Mouse (Mus musculus) midbrain, postnatal 0 days (tissue): Measurements from ENCODE around the gene Ice2. TPM values are rescaled to one million over a fixed set of nuclear protein-coding genes. Genes with fewer than 3 reads are reported as not detected.

Experiments
- ATAC-seq: fragments of 200-750 bp; cut with Nextera tagmentation; 2 replicates; pipeline ENCODE4 v1.8.0; 2017; ENCODE audit warnings: moderate number of reproducible peaks, mild to moderate bottlenecking, moderate TSS enrichment, moderate library complexity; ENCODE audit not compliant: low FRiP score
- DNase-seq: peaks from one replicate; pipeline ENCODE4 v3.0.0-alpha.2; 2015; ENCODE audit warnings: low spot score
- H3K27ac ChIP-seq: fragments of 300-500 bp; sonication (generic); 2 replicates; pipeline ENCODE4 v1.5.1; 2014; ENCODE audit warnings: low read depth, mild to moderate bottlenecking, low read length, mixed read lengths
- H3K27me3 ChIP-seq: fragments of 300-500 bp; sonication (generic); 2 replicates; pipeline ENCODE4 v1.6.1; 2014; ENCODE audit warnings: low read length, control low read depth, mixed read lengths; ENCODE audit not compliant: insufficient read depth
- H3K36me3 ChIP-seq: fragments of 300-500 bp; sonication (generic); 2 replicates; pipeline ENCODE4 v1.6.1; 2014; ENCODE audit warnings: low read length, control low read depth, mixed read lengths; ENCODE audit not compliant: insufficient read depth
- H3K4me1 ChIP-seq: fragments of 300-500 bp; sonication (generic); 2 replicates; pipeline ENCODE4 v1.6.1; 2014; ENCODE audit warnings: mild to moderate bottlenecking, control low read depth, antibody characterized with exemption, low read length, mixed read lengths; ENCODE audit not compliant: insufficient read depth
- H3K4me2 ChIP-seq: fragments of 300-500 bp; sonication (generic); 2 replicates; pipeline ENCODE4 v1.6.1; 2014; ENCODE audit warnings: low read depth, mild to moderate bottlenecking, low read length, mixed read lengths; ENCODE audit not compliant: poor library complexity, severe bottlenecking
- H3K4me3 ChIP-seq: fragments of 300-500 bp; sonication (generic); 2 replicates; pipeline ENCODE4 v1.5.1; 2014; ENCODE audit warnings: low read depth, mild to moderate bottlenecking, low read length, moderate library complexity
- H3K9ac ChIP-seq: fragments of 300-500 bp; sonication (generic); replicated peaks from 2 replicates; pipeline ENCODE4 v1.6.1; 2014; ENCODE audit warnings: mild to moderate bottlenecking, low read length, moderate library complexity, mixed read lengths; ENCODE audit not compliant: poor library complexity, severe bottlenecking
- H3K9me3 ChIP-seq: fragments of 300-500 bp; sonication (generic); 2 replicates; pipeline ENCODE4 v1.6.1; 2016; ENCODE audit warnings: low read length, control low read depth
- CTCF ChIP-seq: IDR thresholded peaks from 2 replicates; pipeline ENCODE4 v1.5.1; 2016; ENCODE audit warnings: antibody characterized with exemption, mild to moderate bottlenecking
- WGBS: fragments of 180-500 bp; shearing (Covaris S2); extraction: QIAGEN DNeasy Blood & Tissue Kit; methylation state at CpG from one replicate; pipeline ENCODE4 v1.1.7; 2014; 5-methylcytosine and 5-hydroxymethylcytosine counted together
- polyA plus RNA-seq: library from polyadenylated mRNA; unstranded; fragments of >200 nt; fragmentation: Nextera tagmentation; extraction: Ambion mirVana; gene quantifications from 2 replicates; pipeline ENCODE4 v1.2.1, GENCODE M21; 2015
- total RNA-seq: library from RNA; depleted of rRNA; stranded (reverse); fragments of >200 nt; gene quantifications from 2 replicates; pipeline ENCODE4 v1.2.3, GENCODE M21; 2014

Gene Ice2
- total and polyA plus RNA-seq, 2 experiments from 2014 or later = 4.9 to 7.3 TPM

- Histone ChIP-seq H3K4me1 (no peaks in the 10 kb centered on the region), H3K9me3 (no peaks in the 10 kb centered on the region), H3K27me3 (no peaks in the 10 kb centered on the region), H3K4me3 (no peak overlapping the region), H3K4me2 (no peak overlapping the region), H3K9ac (no peak overlapping the region), H3K36me3 (no peaks in the 10 kb centered on the region), H3K27ac (no peak overlapping the region)
- no peak for TF ChIP-seq CTCF
- WGBS = 86% methylated on average over 4 of the region's 4 CpGs
- ATAC-seq (no peak), DNase-seq (no peak)
These were observed 10.4 kb upstream of the Ice2 start for GRCm38 (mm10) chr9:69387296-69387695.

DNA sequence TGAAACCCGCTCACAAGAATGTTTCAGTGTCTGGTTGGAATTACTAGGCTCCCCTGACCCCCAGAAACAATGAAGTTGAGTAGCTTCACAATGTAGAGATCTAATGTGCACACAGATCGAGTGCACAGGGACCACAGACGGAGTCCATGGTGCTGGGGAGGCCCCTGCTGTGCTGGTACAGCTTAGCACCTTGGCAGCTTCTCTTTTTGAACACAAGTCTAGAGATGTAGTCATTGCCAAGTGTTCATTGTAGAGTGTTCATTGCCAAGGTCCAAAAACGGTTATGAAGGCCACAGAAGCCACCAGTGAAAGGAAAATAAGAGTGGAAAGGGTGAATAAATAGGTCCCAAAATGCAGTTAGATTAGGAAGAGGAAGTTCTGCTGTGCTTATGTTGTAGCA is 7.1 kb upstream of the Ice2 start:
- Histone ChIP-seq H3K9me3 (no peaks in the 10 kb centered on the region), H3K4me3 (no peak overlapping the region), H3K27ac (no peak overlapping the region), H3K36me3 (no peaks in the 10 kb centered on the region), H3K4me1 (no peaks in the 10 kb centered on the region), H3K4me2 (no peak overlapping the region), H3K27me3 (no peaks in the 10 kb centered on the region), H3K9ac (no peak overlapping the region)
- 71% methylated on average over 4 of the region's 4 CpGs for WGBS
- DNase-seq = no peak
- TF ChIP-seq CTCF = no peak
- no peak for ATAC-seq

GRCm38 (mm10) chr9:69394234-69394633 is 3.5 kb upstream of the Ice2 start:
- H3K4me1 ChIP-seq = peaks cover 4% of the 10 kb centered on the region
- H3K36me3 ChIP-seq = no peaks in the 10 kb centered on the region
- H3K4me3 ChIP-seq = no peak overlapping the region
- no peak overlapping the region for H3K9ac ChIP-seq
- H3K27me3 ChIP-seq = no peaks in the 10 kb centered on the region
- H3K4me2 ChIP-seq = no peak overlapping the region
- no peaks in the 10 kb centered on the region for H3K9me3 ChIP-seq
- no peak for TF ChIP-seq CTCF
- no peak for ATAC-seq
- no peak overlapping the region for H3K27ac ChIP-seq
- 93% methylated on average over 5 of the region's 5 CpGs for WGBS
- no peak for DNase-seq

DNA sequence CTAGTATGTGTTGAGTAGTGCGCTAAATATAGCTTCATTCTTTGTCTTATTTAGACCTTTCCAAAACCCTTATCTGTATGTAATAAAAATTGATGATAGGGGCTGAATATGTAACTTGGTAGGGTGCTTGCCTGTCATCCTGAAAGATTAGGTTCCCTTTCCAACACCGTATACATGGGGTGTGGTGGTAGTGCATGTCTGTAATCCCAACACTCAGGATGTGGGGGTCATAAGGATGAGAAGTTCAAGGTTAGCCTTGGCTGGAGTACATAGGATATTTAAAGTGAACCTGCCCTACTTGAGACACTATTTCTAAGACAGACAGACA is 310 bp upstream of the Ice2 start:
- H3K27me3 ChIP-seq = no peaks in the 10 kb centered on the region
- H3K27ac ChIP-seq = peak overlapping the region; percentile 89
- H3K4me2 ChIP-seq = peak overlapping the region; percentile 89
- peaks cover 4% of the 10 kb centered on the region for H3K4me1 ChIP-seq
- DNase-seq (no peak), ATAC-seq (peak; percentile 57)
- TF ChIP-seq CTCF = no peak
- WGBS = 69% methylated on average over 2 of the region's 2 CpGs
- H3K9ac ChIP-seq = peak overlapping the region; percentile 91; the same call in 1 of the 2 replicates
- peak overlapping the region; percentile 70 for H3K4me3 ChIP-seq
- H3K36me3 ChIP-seq = no peaks in the 10 kb centered on the region
- no peaks in the 10 kb centered on the region for H3K9me3 ChIP-seq

GRCm38 (mm10) chr9:69398453-69398850 is 746 bp downstream of the Ice2 start:
- ATAC-seq = no peak
- DNase-seq = no peak
- H3K36me3 ChIP-seq = no peaks in the 10 kb centered on the region
- peaks cover 4% of the 10 kb centered on the region for H3K4me1 ChIP-seq
- no peaks in the 10 kb centered on the region for H3K27me3 ChIP-seq
- H3K27ac ChIP-seq = peak overlapping the region; percentile 89
- no peak for TF ChIP-seq CTCF
- no peaks in the 10 kb centered on the region for H3K9me3 ChIP-seq
- 18% methylated on average over 10 of the region's 10 CpGs for WGBS
- peak overlapping the region; percentile 70 for H3K4me3 ChIP-seq
- peak overlapping the region; percentile 89 for H3K4me2 ChIP-seq
- H3K9ac ChIP-seq = peak overlapping the region; percentile 91

GRCm38 (mm10) chr9:69404671-69405070 is 7.0 kb downstream of the Ice2 start:
- Histone ChIP-seq H3K4me2 (no peak overlapping the region), H3K4me3 (no peak overlapping the region), H3K9me3 (no peaks in the 10 kb centered on the region), H3K9ac (no peak overlapping the region), H3K36me3 (no peaks in the 10 kb centered on the region), H3K27me3 (no peaks in the 10 kb centered on the region), H3K27ac (no peak overlapping the region), H3K4me1 (no peaks in the 10 kb centered on the region)
- ATAC-seq = no peak
- 51% methylated on average over 6 of the region's 6 CpGs for WGBS
- no peak for TF ChIP-seq CTCF
- peak; percentile 8 for DNase-seq
